Mouse (Mus musculus) thymus, adult 2 months (tissue): ENCODE data around the gene Gm28230. TPM values are rescaled to one million over a fixed set of nuclear protein-coding genes. Genes with fewer than 3 reads are reported as not detected.

Experiments
- DNase-seq: peaks from one replicate; pipeline ENCODE4 v3.0.0; 2021
- H3K27ac ChIP-seq: fragments of 200-500 bp; 2 replicates; pipeline ENCODE4 v1.5.1; 2012; ENCODE audit warnings: low read length, control low read depth; ENCODE audit not compliant: control insufficient read depth, insufficient read depth
- H3K27me3 ChIP-seq: fragments of 200-500 bp; 2 replicates; pipeline ENCODE4 v1.6.1; 2012; ENCODE audit warnings: mild to moderate bottlenecking, low read length, moderate library complexity, mixed read lengths; ENCODE audit not compliant: control insufficient read depth, insufficient read depth
- H3K36me3 ChIP-seq: fragments of 200-500 bp; 2 replicates; pipeline ENCODE4 v1.6.1; 2012; ENCODE audit warnings: mild to moderate bottlenecking, low read length, moderate library complexity; ENCODE audit not compliant: control insufficient read depth, insufficient read depth
- H3K4me1 ChIP-seq: fragments of 200-500 bp; replicated peaks from 2 replicates; pipeline ENCODE4 v1.6.1; 2012; ENCODE audit warnings: low read length; ENCODE audit not compliant: control insufficient read depth, insufficient read depth
- H3K4me3 ChIP-seq: fragments of 200-500 bp; 2 replicates; pipeline ENCODE4 v1.5.1; 2012; ENCODE audit warnings: mild to moderate bottlenecking, low read length, control low read depth, moderate library complexity; ENCODE audit not compliant: control insufficient read depth, insufficient read depth
- CTCF ChIP-seq: fragments of 200-500 bp; IDR thresholded peaks from 2 replicates; pipeline ENCODE4 v1.5.1; 2012; ENCODE audit warnings: mild to moderate bottlenecking, control low read depth, low read length, moderate library complexity, borderline replicate concordance; ENCODE audit not compliant: control insufficient read depth, poor library complexity, insufficient read depth; ENCODE audit errors: extremely low read depth
- POLR2A ChIP-seq: fragments of 200-500 bp; IDR thresholded peaks from 2 replicates; pipeline ENCODE4 v1.6.1; 2012; ENCODE audit warnings: mild to moderate bottlenecking, low read length, control low read depth, moderate library complexity; ENCODE audit not compliant: control insufficient read depth, poor library complexity, insufficient read depth; ENCODE audit errors: extremely low read depth
- WGBS: fragments of 180-500 bp; shearing (Covaris S2); methylation state at CpG from one replicate; pipeline ENCODE4 v1.1.7; 2018; 5-methylcytosine and 5-hydroxymethylcytosine counted together
- polyA plus RNA-seq: library from polyadenylated mRNA; depleted of rRNA; stranded (reverse); fragments of >200 nt; gene quantifications from 2 replicates; pipeline ENCODE4 v1.2.3, GENCODE M21; 2012

Gene Gm28230
- polyA plus RNA-seq, 1 experiment: 0.31 TPM

- Histone ChIP-seq H3K4me1 (peaks cover 11% of the 10 kb centered on the region), H3K4me3 (peak overlapping the region; percentile 29; the same call in 1 of the 2 replicates), H3K27ac (no peak overlapping the region), H3K27me3 (peaks cover 22% of the 10 kb centered on the region), H3K36me3 (no peaks in the 10 kb centered on the region)
- TF ChIP-seq CTCF: no peak
- no peak for TF ChIP-seq POLR2A
- DNase-seq: no peak
- 6% methylated on average over 62 of the region's 66 CpGs for WGBS
Observed at GRCm38 (mm10) chr2:74704999-74705466, 21.5 kb upstream of the Gm28230 start.

- no peak overlapping the region for H3K4me3 ChIP-seq
- TF ChIP-seq CTCF: no peak
- no peaks in the 10 kb centered on the region for H3K36me3 ChIP-seq
- peaks cover 19% of the 10 kb centered on the region for H3K27me3 ChIP-seq
- WGBS: under 1% methylated on average over 84 of the region's 85 CpGs
- H3K27ac ChIP-seq: no peak overlapping the region
- DNase-seq: no peak
- peaks cover 11% of the 10 kb centered on the region for H3K4me1 ChIP-seq
Observed at GRCm38 (mm10) chr2:74705467-74706089, 20.9 kb upstream of the Gm28230 start.

- no peak overlapping the region for H3K27ac ChIP-seq
- no peaks in the 10 kb centered on the region for H3K36me3 ChIP-seq
- peaks cover 11% of the 10 kb centered on the region for H3K4me1 ChIP-seq
- WGBS: 15% methylated on average over 13 of the region's 13 CpGs
- H3K27me3 ChIP-seq: peaks cover 21% of the 10 kb centered on the region
- no peak for TF ChIP-seq CTCF
- TF ChIP-seq POLR2A: no peak
- H3K4me3 ChIP-seq: no peak overlapping the region
- no peak for DNase-seq
Observed at GRCm38 (mm10) chr2:74706393-74706960, 20.1 kb upstream of the Gm28230 start.

GRCm38 (mm10) chr2:74707599-74707998, 18.9 kb upstream of the Gm28230 start:
- no peak overlapping the region for H3K27ac ChIP-seq
- no peaks in the 10 kb centered on the region for H3K36me3 ChIP-seq
- WGBS: 48% methylated on average over 7 of the region's 7 CpGs
- peaks cover 11% of the 10 kb centered on the region for H3K4me1 ChIP-seq
- peaks cover 29% of the 10 kb centered on the region for H3K27me3 ChIP-seq
- DNase-seq: no peak
- TF ChIP-seq CTCF (no peak), POLR2A (no peak)
- no peak overlapping the region for H3K4me3 ChIP-seq

- H3K4me3 ChIP-seq: no peak overlapping the region
- H3K27me3 ChIP-seq: peaks cover 29% of the 10 kb centered on the region
- no peak for DNase-seq
- no peaks in the 10 kb centered on the region for H3K36me3 ChIP-seq
- 71% methylated on average over 4 of the region's 4 CpGs for WGBS
- no peak overlapping the region for H3K27ac ChIP-seq
- peaks cover 11% of the 10 kb centered on the region for H3K4me1 ChIP-seq
- TF ChIP-seq CTCF (no peak), POLR2A (no peak)
Observed at GRCm38 (mm10) chr2:74708676-74709075, 17.9 kb upstream of the Gm28230 start.

GRCm38 (mm10) chr2:74709465-74710419, 16.8 kb upstream of the Gm28230 start:
- Histone ChIP-seq H3K36me3 (no peaks in the 10 kb centered on the region), H3K4me3 (no peak overlapping the region), H3K27me3 (peaks cover 28% of the 10 kb centered on the region), H3K27ac (no peak overlapping the region), H3K4me1 (peaks cover 9% of the 10 kb centered on the region)
- 23% methylated on average over 5 of the region's 5 CpGs for WGBS
- no peak for TF ChIP-seq POLR2A
- DNase-seq: no peak

GRCm38 (mm10) chr2:74710929-74711543, 15.5 kb upstream of the Gm28230 start:
- TF ChIP-seq POLR2A: no peak
- no peak for TF ChIP-seq CTCF
- Histone ChIP-seq H3K36me3 (no peaks in the 10 kb centered on the region), H3K27ac (no peak overlapping the region), H3K4me1 (no peaks in the 10 kb centered on the region), H3K4me3 (no peak overlapping the region), H3K27me3 (peaks cover 22% of the 10 kb centered on the region)
- WGBS: 11% methylated on average over 16 of the region's 16 CpGs
- no peak for DNase-seq
